In the genomic region with DNA sequence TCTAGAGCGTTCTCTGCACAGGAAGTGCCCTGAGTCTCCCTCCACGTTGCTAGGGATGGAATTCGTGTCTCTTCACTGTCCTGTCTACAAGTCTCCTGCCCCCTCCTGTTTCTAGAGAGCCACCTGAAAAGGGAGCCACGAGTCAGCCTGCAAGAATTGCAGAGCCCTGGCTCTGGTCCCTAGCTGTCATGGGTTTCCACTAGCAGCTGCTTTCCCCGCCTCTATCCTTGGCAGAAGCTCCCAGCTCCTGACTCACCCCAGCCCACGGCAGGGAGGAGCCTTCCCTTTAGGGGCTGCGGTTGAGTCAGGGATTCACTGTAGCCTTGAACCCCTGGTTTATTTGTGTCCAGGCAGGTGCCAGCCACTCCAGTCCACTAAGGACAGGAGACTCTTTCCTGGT, we compare ENCODE assay signal across 9 mouse cellular contexts. TPM values are rescaled to one million over a fixed set of nuclear protein-coding genes. Genes with fewer than 3 reads are reported as not detected.
A peak's percentile ranks its signal among the peaks of the same experiment; 100 is the strongest.
DNase-seq lines count a peak whose midpoint lies in the region; ATAC-seq lines count a peak whose summit lies in the region.
"Had no signal": no experiment of that assay in that cellular context is flagged by ENCODE, and none has a peak within 500 bp of the region (broad histone marks: within the 10 kb centered on the region; RNA-seq: fewer than 3 reads in every experiment).

No protein-coding gene starts in this region.

- DNase-seq in forebrain, embryonic 10.5 days (ENCODE audit: extremely low spot score, low spot score): no peak
- DNase-seq in NIH3T3 (ENCODE audit: low read depth): peak; percentile 96
- peak; percentile 77 to 87 for DNase-seq in gastrocnemius, adult 8-10 months (ENCODE audit: low spot score in 2 of 2)
- peak; percentile 89 for DNase-seq in layer of hippocampus, adult 9-11 months
- DNase-seq in naive thymus-derived CD4-positive, alpha-beta T cell, adult 2 months (ENCODE audit: low read depth): peak; percentile 43
- no peak for DNase-seq in thymus, postnatal 36 days

- ATAC-seq in forebrain, embryonic 15.5 days (replicated peaks): no peak
- no peak for ATAC-seq in kidney, embryonic 14.5 days (ENCODE audit: low FRiP score, low TSS enrichment)

- H3K9ac ChIP-seq in forebrain, embryonic 15.5 days (replicated peaks): no peak overlapping the region
- no peak overlapping the region for H3K9ac ChIP-seq in kidney, embryonic 14.5 days (ENCODE audit: low read depth, low read length)
- H3K9ac ChIP-seq: neural tube, embryonic 12.5 days had no signal

- H3K4me3 ChIP-seq in forebrain, embryonic 15.5 days: no peak overlapping the region
- no peak overlapping the region for H3K4me3 ChIP-seq in forebrain, embryonic 10.5 days
- H3K4me3 ChIP-seq in kidney, embryonic 14.5 days (ENCODE audit: low read length): no peak overlapping the region
- H3K4me3 ChIP-seq: neural tube, embryonic 12.5 days had no signal

- H3K36me3 ChIP-seq in forebrain, embryonic 15.5 days: no peaks in the 10 kb centered on the region
- no peaks in the 10 kb centered on the region for H3K36me3 ChIP-seq in forebrain, embryonic 10.5 days (replicated peaks)
- H3K36me3 ChIP-seq in kidney, embryonic 14.5 days (ENCODE audit: control insufficient read depth, insufficient read depth, low read length): no peaks in the 10 kb centered on the region
- H3K36me3 ChIP-seq: neural tube, embryonic 12.5 days had no signal

- no peaks in the 10 kb centered on the region for H3K9me3 ChIP-seq in forebrain, embryonic 15.5 days
- no peaks in the 10 kb centered on the region for H3K9me3 ChIP-seq in forebrain, embryonic 10.5 days
- H3K9me3 ChIP-seq in kidney, embryonic 14.5 days (ENCODE audit: control insufficient read depth, low read length): no peaks in the 10 kb centered on the region
- H3K9me3 ChIP-seq: neural tube, embryonic 12.5 days had no signal

- H3K27ac ChIP-seq in forebrain, embryonic 15.5 days (replicated peaks): 0 out of 2 replicates have a peak overlapping the region, but pooled peaks have one; percentile 3
- no peak overlapping the region for H3K27ac ChIP-seq in forebrain, embryonic 10.5 days
- no peak overlapping the region for H3K27ac ChIP-seq in kidney, embryonic 14.5 days (ENCODE audit: low read depth, low read length)
- H3K27ac ChIP-seq: neural tube, embryonic 12.5 days had no signal

- H3K4me2 ChIP-seq in forebrain, embryonic 15.5 days (replicated peaks): no peak overlapping the region
- no peak overlapping the region for H3K4me2 ChIP-seq in kidney, embryonic 14.5 days (replicated peaks; ENCODE audit: low read depth, low read length)
- H3K4me2 ChIP-seq: neural tube, embryonic 12.5 days had no signal

- peaks cover 5% of the 10 kb centered on the region; the same call in 1 of the 2 replicates for H3K4me1 ChIP-seq in forebrain, embryonic 15.5 days
- peaks cover 20% of the 10 kb centered on the region for H3K4me1 ChIP-seq in forebrain, embryonic 10.5 days
- no peaks in the 10 kb centered on the region for H3K4me1 ChIP-seq in kidney, embryonic 14.5 days (ENCODE audit: control insufficient read depth, insufficient read depth, low read length)
- H3K4me1 ChIP-seq: neural tube, embryonic 12.5 days had no signal

- H3K27me3 ChIP-seq in forebrain, embryonic 15.5 days: no peaks in the 10 kb centered on the region
- H3K27me3 ChIP-seq in forebrain, embryonic 10.5 days (ENCODE audit: poor library complexity, severe bottlenecking): 0 out of 2 replicates have a peak, but pooled peaks cover 4% of the 10 kb centered on the region
- H3K27me3 ChIP-seq in kidney, embryonic 14.5 days (ENCODE audit: control insufficient read depth, insufficient read depth, low read length): no peaks in the 10 kb centered on the region
- H3K27me3 ChIP-seq: neural tube, embryonic 12.5 days had no signal

- 34% methylated on average over 7 of the region's 7 CpGs for WGBS in forebrain, embryonic 15.5 days
- WGBS in forebrain, embryonic 10.5 days: 50% methylated on average over 7 of the region's 7 CpGs
- WGBS in kidney, embryonic 14.5 days: 38% methylated on average over 7 of the region's 7 CpGs

RNA-seq across cellular contexts. Expression of a gene that starts 15.0 kb away (rescaled TPM):
- polyA plus RNA-seq in forebrain, embryonic 15.5 days (2015; fragmentation: Nextera tagmentation; extraction: Ambion mirVana): 0.65 and 0.89 TPM in 2 replicates
- polyA plus RNA-seq in forebrain, embryonic 10.5 days (2016; fragmentation: Nextera tagmentation; extraction: Ambion mirVana): 0.11 and 0.16 TPM in 2 replicates
- 1 to 10 TPM; 1.3 to 3.4 (median 1.9) TPM for total RNA-seq in gastrocnemius, adult 8-10 months (2022)
- 0.69 and 1.7 TPM in 2 replicates for polyA plus RNA-seq in kidney, embryonic 14.5 days (2014; fragmentation: Nextera tagmentation; extraction: Ambion mirVana)

RNA-seq across cellular contexts. Expression of a gene that starts 24.7 kb away (rescaled TPM):
- polyA plus RNA-seq in forebrain, embryonic 15.5 days (2015; fragmentation: Nextera tagmentation; extraction: Ambion mirVana): 6.9 and 7.0 TPM in 2 replicates
- 15.2 and 17.6 TPM in 2 replicates for polyA plus RNA-seq in forebrain, embryonic 10.5 days (2016; fragmentation: Nextera tagmentation; extraction: Ambion mirVana)
- under 1 TPM in 2 of 4 experiments, not detected in 2; 0.18 to 0.19 TPM for total RNA-seq in gastrocnemius, adult 8-10 months (2022)
- polyA plus RNA-seq in kidney, embryonic 14.5 days (2014; fragmentation: Nextera tagmentation; extraction: Ambion mirVana): 9.3 and 16.2 TPM in 2 replicates

RNA-seq across cellular contexts. Expression of a gene that starts 51.6 kb away (rescaled TPM):
- polyA plus RNA-seq in forebrain, embryonic 15.5 days (2015; fragmentation: Nextera tagmentation; extraction: Ambion mirVana): 40.7 and 41.5 TPM in 2 replicates
- 5.3 and 6.0 TPM in 2 replicates for polyA plus RNA-seq in forebrain, embryonic 10.5 days (2016; fragmentation: Nextera tagmentation; extraction: Ambion mirVana)
- 100 to 1,000 TPM; 172 to 203 (median 187) TPM for total RNA-seq in gastrocnemius, adult 8-10 months (2022)
- polyA plus RNA-seq in kidney, embryonic 14.5 days (2014; fragmentation: Nextera tagmentation; extraction: Ambion mirVana): 11.7 and 12.3 TPM in 2 replicates

RNA-seq across cellular contexts. Expression of a gene that starts 55.3 kb away (rescaled TPM):
- 667 and 700 TPM in 2 replicates for polyA plus RNA-seq in forebrain, embryonic 15.5 days (2015; fragmentation: Nextera tagmentation; extraction: Ambion mirVana)
- polyA plus RNA-seq in forebrain, embryonic 10.5 days (2016; fragmentation: Nextera tagmentation; extraction: Ambion mirVana): 1,192 and 1,195 TPM in 2 replicates
- 100 to 1,000 TPM; 364 to 479 (median 402) TPM for total RNA-seq in gastrocnemius, adult 8-10 months (2022)
- 1,236 and 1,648 TPM in 2 replicates for polyA plus RNA-seq in kidney, embryonic 14.5 days (2014; fragmentation: Nextera tagmentation; extraction: Ambion mirVana)

Comparison
In these comparisons a context has a peak if more than half of its experiments do, and no peak if none do; other contexts are left out.
1. DNase-seq: peak in NIH3T3 (single experiment), gastrocnemius, adult 8-10 months (2 of 2), layer of hippocampus, adult 9-11 months (single experiment) and naive thymus-derived CD4-positive, alpha-beta T cell, adult 2 months (single experiment); none in forebrain, embryonic 10.5 days (single experiment) and thymus, postnatal 36 days (0 of 2).